20 mouse cellular contexts compared by ENCODE assay signal in the genomic region with DNA sequence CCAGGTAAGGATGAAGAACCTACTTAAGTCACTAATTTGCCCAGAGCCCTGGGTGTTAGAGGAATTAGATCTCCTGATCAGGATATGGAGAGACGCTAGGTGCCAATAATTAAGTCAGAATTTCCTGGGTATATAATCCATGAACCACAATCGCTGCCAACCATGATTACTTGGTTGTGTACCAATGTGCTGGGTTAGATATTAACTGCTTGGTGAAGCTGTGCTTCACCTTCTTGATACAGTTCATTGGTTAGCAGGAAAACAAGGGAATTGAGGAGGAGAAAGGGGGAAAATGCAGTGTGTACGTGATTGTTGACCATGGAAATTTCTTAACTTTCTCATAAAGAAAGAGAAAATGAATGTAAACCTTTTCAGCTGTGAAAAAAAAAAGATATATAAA.
A peak's percentile ranks its signal among the peaks of the same experiment; 100 is the strongest.
DNase-seq lines count a peak whose midpoint lies in the region; ATAC-seq and TF ChIP-seq lines count a peak whose summit lies in the region.
"Had no signal": no experiment of that assay in that cellular context is flagged by ENCODE, and none has a peak within 500 bp of the region (broad histone marks: within the 10 kb centered on the region; RNA-seq: fewer than 3 reads in every experiment).

No protein-coding gene starts in this region.

- TF ChIP-seq CTCF in kidney, adult 2 months (conservative IDR thresholded peaks at IDR 0.05; ENCODE audit: insufficient read depth, insufficient read length, low read depth, low read length): no peak
- no peak for TF ChIP-seq CTCF in kidney, postnatal 0 days (IDR thresholded peaks at IDR 0.05; ENCODE audit: low read depth)

- no peak overlapping the region for H3K4me3 ChIP-seq in kidney, adult 2 months (ENCODE audit: insufficient read depth, low read depth, low read length)
- H3K4me3 ChIP-seq in kidney, postnatal 0 days (replicated peaks; ENCODE audit: low read depth, low read length): no peak overlapping the region
- H3K4me3 ChIP-seq in liver, embryonic 11.5 days (ENCODE audit: low read depth, low read length): no peak overlapping the region
- H3K4me3 ChIP-seq: embryonic facial prominence, embryonic 15.5 days; erythroblast, embryonic 14.5 days; forebrain, embryonic 10.5 days; heart, embryonic 13.5 days; hindbrain, embryonic 15.5 days had no signal

- H3K9me3 ChIP-seq in kidney, postnatal 0 days (replicated peaks; ENCODE audit: low read length): no peaks in the 10 kb centered on the region
- no peaks in the 10 kb centered on the region for H3K9me3 ChIP-seq in liver, embryonic 11.5 days (ENCODE audit: control insufficient read depth, low read length)
- H3K9me3 ChIP-seq: embryonic facial prominence, embryonic 15.5 days; forebrain, embryonic 10.5 days; heart, embryonic 13.5 days; hindbrain, embryonic 15.5 days had no signal

- peak; percentile 80 for DNase-seq in kidney, adult 2 months
- DNase-seq in kidney, postnatal 4 days: no peak
- DNase-seq in kidney, adult 8-10 months: peak; percentile 47 to 61
- peak; percentile 4 for DNase-seq in kidney, postnatal 0 days (ENCODE audit: low spot score)
- no peak for DNase-seq in liver, embryonic 11.5 days (ENCODE audit: low spot score)
- no peak for DNase-seq in spleen, postnatal 36 days (ENCODE audit: low spot score in 2 of 2)
- DNase-seq: adrenal gland, postnatal 25 days; cerebellum, adult 18-20 months; cerebellum, postnatal 10 days; embryo, embryonic 11 days; gastrocnemius, postnatal 36 days; heart, adult 11 months; heart, postnatal 36 days had no signal

- no peak for TF ChIP-seq POLR2A in kidney, adult 2 months (IDR thresholded peaks at IDR 0.05; ENCODE audit: low read depth, low read length)

- H3K36me3 ChIP-seq in kidney, adult 2 months (ENCODE audit: control insufficient read depth, insufficient read depth, low read length): no peaks in the 10 kb centered on the region
- no peaks in the 10 kb centered on the region for H3K36me3 ChIP-seq in kidney, postnatal 0 days (ENCODE audit: insufficient read depth, low read length)
- H3K36me3 ChIP-seq in liver, embryonic 11.5 days (ENCODE audit: control insufficient read depth, insufficient read depth, low read length): no peaks in the 10 kb centered on the region
- H3K36me3 ChIP-seq: embryonic facial prominence, embryonic 15.5 days; forebrain, embryonic 10.5 days; heart, embryonic 13.5 days; hindbrain, embryonic 15.5 days had no signal

- peak overlapping the region; percentile 29; the same call in 1 of the 2 replicates for H3K4me2 ChIP-seq in kidney, postnatal 0 days (ENCODE audit: low read length)
- H3K4me2 ChIP-seq in liver, embryonic 11.5 days: no peak overlapping the region
- H3K4me2 ChIP-seq: embryonic facial prominence, embryonic 15.5 days; heart, embryonic 13.5 days; hindbrain, embryonic 15.5 days had no signal

- no peak overlapping the region for H3K9ac ChIP-seq in kidney, postnatal 0 days (ENCODE audit: low read depth, low read length)
- no peak overlapping the region for H3K9ac ChIP-seq in liver, embryonic 11.5 days (ENCODE audit: low read depth, low read length)
- H3K9ac ChIP-seq: embryonic facial prominence, embryonic 15.5 days; heart, embryonic 13.5 days; hindbrain, embryonic 15.5 days had no signal

- H3K27ac ChIP-seq in kidney, adult 2 months (ENCODE audit: insufficient read depth, low read depth, low read length): no peak overlapping the region; the same call in 1 of the 2 replicates
- no peak overlapping the region for H3K27ac ChIP-seq in kidney, postnatal 0 days
- H3K27ac ChIP-seq in liver, embryonic 11.5 days (ENCODE audit: low read depth, low read length): no peak overlapping the region
- H3K27ac ChIP-seq: embryonic facial prominence, embryonic 15.5 days; forebrain, embryonic 10.5 days; heart, embryonic 13.5 days; hindbrain, embryonic 15.5 days had no signal

- 41% methylated on average over 3 of the region's 3 CpGs for WGBS in kidney, adult 2 months
- 58% methylated on average over 3 of the region's 3 CpGs for WGBS in kidney, postnatal 0 days
- 84% methylated on average over 3 of the region's 3 CpGs for WGBS in liver, embryonic 11.5 days

- no peaks in the 10 kb centered on the region; the same call in 1 of the 2 replicates for H3K4me1 ChIP-seq in kidney, adult 2 months (ENCODE audit: control insufficient read depth, insufficient read depth, low read length)
- H3K4me1 ChIP-seq in kidney, postnatal 0 days (replicated peaks; ENCODE audit: insufficient read depth, low read length): no peaks in the 10 kb centered on the region
- no peaks in the 10 kb centered on the region for H3K4me1 ChIP-seq in liver, embryonic 11.5 days (replicated peaks; ENCODE audit: control insufficient read depth, insufficient read depth, low read length)
- H3K4me1 ChIP-seq: embryonic facial prominence, embryonic 15.5 days; forebrain, embryonic 10.5 days; heart, embryonic 13.5 days; hindbrain, embryonic 15.5 days had no signal

- ATAC-seq in kidney, postnatal 0 days (replicated peaks; ENCODE audit: low FRiP score, low read depth): no peak
- no peak for ATAC-seq in liver, embryonic 11.5 days (replicated peaks; ENCODE audit: low FRiP score)
- ATAC-seq in activated CD4-positive, CD25-positive, alpha-beta regulatory T cell, adult 4 months: no peak
- ATAC-seq: forebrain, embryonic 14.5 days had no signal

- H3K27me3 ChIP-seq in kidney, adult 2 months (replicated peaks; ENCODE audit: control insufficient read depth, insufficient read depth, low read length): no peaks in the 10 kb centered on the region
- no peaks in the 10 kb centered on the region for H3K27me3 ChIP-seq in kidney, postnatal 0 days (ENCODE audit: insufficient read depth, low read length)
- no peaks in the 10 kb centered on the region for H3K27me3 ChIP-seq in liver, embryonic 11.5 days (replicated peaks; ENCODE audit: control insufficient read depth, insufficient read depth, low read length)
- H3K27me3 ChIP-seq: embryonic facial prominence, embryonic 15.5 days; heart, embryonic 13.5 days; hindbrain, embryonic 15.5 days had no signal

Comparison
In these comparisons a context has a peak if more than half of its experiments do, and no peak if none do; other contexts are left out.
1. DNase-seq: peak in kidney, adult 2 months (single experiment), kidney, adult 8-10 months (2 of 2) and kidney, postnatal 0 days (single experiment); none in kidney, postnatal 4 days (0 of 2), liver, embryonic 11.5 days (single experiment) and spleen, postnatal 36 days (0 of 2).